Mouse (Mus musculus) embryo, embryonic 10 days (tissue): ENCODE measurements around the gene Eya2.

Experiments
- DNase-seq: peaks from one replicate; pipeline ENCODE4 v3.0.0-alpha.2; 2015; ENCODE audit warnings: low spot score

Gene Eya2

DNA sequence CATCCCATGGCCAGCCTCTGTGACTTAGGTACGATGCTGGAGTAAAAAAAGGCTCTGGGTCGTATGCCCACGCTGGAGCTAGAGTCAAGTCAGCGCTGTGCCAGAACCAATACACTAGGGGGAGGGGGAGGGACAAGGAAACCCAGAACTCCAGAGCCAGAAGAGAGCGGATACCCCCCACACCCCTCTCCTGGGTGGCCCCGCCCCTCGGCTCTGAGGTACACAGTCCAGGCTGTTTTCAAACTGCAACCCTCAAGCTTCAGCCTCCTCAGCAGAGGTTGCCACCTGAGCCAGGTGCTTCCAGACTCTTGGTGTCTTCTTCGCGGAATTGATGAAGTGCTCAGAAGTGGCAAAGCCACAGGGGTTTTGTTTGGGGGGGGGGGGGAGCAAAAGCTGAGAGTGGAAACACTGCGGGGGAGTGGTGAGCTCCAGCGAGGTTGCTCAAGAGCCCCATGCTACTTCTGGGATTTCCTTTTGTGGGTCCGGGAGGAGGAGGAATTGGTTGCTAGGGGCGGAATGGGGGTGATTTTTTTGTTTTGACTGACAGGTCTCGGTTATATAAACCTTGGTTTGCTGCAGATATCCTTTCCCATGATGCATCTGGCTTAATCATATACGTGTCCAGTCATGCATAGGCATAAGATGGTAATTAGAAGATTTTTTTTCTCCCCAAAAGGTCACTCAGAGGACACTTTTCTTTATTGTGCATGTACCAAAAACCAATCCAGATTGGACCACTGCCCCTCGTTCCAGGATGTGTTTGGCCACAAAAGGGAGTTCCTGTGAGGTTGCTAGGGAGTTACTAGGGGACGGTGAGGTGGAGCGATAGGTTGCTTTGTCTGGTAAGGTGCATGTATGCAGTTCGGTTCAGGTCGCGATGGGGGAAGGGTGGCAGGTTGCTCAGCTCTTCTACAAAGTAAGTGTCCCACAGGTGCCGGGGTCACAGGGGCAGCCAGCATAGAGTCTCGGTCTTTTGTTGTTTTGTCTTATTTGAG is 122.6 kb downstream of the Eya2 start:
- no peak for DNase-seq

DNA sequence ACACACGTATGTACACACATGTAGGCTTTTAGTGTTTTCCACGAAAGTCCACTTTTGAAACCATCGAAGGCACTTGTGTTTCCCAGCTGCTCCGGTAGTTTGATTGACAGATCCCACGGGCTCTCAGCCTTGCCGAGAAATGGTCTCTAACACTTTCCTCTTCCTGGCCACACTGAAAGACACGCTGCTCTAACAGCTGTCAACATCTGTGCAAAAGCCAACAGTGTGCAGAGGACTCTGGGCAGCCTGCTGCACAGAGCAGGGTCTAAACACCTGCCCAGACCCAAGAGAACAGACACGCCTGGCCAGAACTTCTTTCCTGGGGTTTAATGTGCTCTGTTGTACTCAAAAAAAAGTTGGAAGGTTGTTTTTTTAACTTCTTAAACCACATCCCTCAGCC is 124.5 kb downstream of the Eya2 start:
- DNase-seq: no peak

DNA sequence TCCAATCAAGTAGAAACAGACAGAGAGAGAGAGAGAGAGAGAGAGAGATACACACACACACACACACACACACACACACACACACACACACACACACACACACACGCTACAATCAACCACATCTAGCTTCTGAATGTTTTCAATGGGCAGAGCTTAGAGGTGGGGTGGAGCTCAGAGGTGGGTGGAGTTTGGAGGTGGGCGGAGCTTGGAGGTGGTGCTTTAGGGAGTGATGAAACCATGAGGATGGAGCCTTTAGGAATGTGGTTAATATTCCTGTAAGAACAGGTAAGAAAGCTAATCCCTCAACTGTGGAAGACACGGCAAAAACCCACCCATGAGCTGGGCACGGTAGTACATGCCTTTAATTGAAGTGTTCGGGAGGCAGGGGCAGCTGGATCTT is 127.1 kb downstream of the Eya2 start:
- DNase-seq: no peak

DNA sequence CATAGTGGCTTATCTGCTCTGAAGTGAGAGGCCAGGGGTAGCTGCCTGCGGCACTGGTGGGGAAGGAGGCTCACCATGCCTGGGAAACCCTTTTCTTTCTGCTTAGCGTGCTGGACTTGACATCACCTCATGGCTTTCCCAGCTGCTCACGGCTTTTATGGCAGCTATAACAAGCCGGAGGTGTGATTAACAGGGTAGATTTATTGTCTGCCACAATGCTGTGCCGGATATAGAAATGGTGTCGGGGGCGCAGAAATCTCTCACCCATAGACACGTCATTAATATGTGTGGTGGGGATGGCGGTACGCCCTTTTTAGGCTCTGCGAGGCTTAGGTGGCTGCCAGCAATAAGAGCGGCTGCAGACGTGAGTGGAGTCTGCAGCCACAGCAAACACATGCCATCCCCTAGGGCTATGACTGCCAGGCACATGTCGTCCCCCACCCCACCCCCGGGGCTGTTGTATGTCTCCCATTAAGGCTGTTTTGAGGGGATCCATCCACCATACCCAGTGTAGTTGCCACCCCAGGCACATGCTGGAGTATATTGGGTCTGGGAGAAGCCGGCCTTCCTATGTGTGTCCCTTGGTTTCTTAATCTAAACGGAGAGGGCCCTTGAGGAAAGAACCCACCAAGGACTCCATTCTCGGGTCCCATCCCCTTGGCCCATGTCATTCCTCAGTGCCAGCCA is 137.9 kb downstream of the Eya2 start:
- no peak for DNase-seq

DNA sequence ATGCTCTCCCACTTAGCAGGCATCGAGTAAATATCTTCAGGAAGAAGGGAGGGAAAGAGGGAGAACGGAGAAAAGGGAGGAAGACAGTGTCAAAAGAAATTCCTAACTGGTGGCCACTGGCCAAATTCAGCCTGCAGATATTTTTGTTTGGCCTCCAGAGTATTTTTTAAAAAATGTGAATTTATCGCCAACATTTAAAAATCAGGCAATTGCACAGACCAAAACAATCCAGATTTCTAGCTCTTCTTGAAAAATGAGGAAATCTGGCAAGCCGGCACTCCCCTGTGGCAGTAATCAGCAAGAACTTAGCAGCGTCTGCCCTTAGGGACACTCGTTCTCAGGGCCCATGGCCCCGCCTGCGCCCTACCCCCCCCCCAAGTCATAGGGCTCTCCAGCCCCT is 138.9 kb downstream of the Eya2 start:
- no peak for DNase-seq

DNA sequence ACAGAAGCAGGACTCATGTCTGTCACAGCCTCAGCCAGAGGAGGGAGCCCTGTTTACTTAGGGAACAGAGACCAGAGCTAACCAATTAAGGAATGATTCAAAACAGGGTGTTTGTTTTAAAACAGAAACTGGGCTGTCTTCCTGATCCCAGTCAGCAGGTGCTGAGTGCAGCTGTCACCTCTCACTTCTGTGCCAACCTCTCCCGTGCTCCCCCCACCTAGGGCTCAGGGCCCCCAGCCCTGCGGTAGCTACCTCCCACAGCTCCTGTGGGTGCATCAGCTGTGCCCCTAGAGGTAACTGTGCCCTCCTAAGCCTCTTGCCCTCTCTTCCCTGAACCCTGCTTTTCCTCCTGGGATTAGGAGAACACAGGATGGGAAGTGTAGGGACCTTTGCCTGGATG is 141.5 kb downstream of the Eya2 start:
- DNase-seq: no peak

DNA sequence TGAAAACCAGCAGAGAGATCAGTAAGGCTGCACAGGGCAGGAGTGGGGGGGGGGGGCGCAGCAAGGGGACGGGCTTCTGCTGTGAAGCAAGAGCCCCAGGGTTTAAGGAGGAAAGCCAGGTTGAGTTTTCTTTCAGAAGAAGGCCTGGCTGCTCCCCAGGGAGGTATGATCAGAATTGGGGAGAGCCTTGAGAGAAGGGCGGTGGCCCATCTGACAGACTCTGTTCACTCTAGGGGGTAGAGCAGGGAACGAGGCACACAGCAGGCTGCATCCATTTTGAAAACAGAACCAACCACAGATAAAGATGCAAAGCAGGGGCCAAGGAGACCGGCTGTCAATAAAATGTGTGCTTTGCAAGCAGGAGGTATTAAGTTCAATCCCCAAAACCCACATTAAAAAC is 145.5 kb downstream of the Eya2 start:
- DNase-seq: no peak

DNA sequence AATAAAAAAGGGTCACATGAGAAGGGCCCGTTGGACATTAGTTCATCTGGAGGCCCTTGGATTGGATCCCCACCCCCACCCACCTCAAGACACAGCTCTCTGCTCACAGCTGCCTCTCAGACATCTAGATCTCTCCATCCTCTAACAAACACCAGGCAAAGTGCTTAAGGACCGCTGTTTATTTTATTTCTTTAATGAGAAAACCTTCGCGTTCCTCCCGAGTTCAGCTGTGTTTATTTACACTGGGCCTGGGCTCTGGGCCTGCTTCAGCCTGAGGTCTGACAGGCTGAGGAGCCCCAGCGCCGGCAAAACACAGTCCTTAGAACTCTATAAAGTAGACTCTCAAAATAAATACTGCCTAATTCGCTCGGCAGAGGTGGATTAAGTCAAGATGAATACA is 146.2 kb downstream of the Eya2 start:
- DNase-seq: peak; percentile 54

DNA sequence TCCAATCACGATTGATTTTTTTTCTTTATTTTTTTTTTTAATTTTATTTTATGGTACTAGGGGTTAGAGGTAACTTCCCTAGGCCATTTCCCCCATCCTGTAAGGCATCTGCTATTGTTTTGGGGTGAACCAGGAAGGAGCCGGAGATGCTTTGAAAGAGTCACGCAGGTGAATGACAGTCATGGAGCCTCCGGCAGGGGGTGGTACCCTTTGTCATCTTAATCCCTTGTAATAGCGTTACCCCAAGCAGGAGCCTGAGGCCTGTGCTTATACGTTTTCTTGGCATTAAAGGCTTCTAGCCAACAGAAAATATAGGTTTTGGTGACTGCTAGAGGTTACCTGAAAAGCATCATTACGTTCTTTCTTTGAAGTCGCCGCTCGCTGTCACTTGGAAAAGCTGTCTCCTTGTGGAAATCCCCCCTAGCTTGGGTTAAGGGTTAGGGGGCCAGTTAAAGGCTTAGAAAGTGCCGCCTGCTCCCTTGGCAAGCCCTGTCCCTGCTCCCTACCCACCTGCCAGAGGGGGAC is 146.8 kb downstream of the Eya2 start:
- DNase-seq: no peak

DNA sequence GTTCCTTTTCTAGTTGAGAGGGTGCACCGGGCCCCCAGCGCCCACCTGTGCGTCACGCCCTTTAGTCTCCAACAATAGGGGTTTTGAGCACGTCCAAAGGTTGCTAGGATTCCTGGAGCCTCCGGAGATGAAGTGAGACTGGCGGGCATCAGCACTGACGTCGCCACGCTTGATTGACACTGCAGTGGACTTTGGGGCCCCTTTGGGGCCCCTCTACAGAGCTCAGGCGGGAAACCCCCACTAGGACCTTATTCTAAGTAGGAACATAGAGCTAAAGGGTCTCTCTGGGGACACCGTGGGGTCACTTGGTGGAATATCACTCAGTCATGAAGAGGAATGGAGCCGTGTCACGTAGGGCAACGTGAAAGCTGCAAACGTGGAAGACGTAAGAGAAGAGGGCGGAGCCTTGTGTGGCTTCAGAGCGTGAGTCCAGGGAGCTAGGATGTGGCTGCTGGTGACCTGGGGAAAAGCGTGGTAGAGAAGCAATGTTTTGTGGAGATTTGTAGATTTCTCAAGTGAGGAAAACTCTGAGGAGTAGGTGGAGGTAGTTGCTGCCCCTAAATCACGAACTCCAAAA is 147.5 kb downstream of the Eya2 start:
- DNase-seq: peak; percentile 38

DNA sequence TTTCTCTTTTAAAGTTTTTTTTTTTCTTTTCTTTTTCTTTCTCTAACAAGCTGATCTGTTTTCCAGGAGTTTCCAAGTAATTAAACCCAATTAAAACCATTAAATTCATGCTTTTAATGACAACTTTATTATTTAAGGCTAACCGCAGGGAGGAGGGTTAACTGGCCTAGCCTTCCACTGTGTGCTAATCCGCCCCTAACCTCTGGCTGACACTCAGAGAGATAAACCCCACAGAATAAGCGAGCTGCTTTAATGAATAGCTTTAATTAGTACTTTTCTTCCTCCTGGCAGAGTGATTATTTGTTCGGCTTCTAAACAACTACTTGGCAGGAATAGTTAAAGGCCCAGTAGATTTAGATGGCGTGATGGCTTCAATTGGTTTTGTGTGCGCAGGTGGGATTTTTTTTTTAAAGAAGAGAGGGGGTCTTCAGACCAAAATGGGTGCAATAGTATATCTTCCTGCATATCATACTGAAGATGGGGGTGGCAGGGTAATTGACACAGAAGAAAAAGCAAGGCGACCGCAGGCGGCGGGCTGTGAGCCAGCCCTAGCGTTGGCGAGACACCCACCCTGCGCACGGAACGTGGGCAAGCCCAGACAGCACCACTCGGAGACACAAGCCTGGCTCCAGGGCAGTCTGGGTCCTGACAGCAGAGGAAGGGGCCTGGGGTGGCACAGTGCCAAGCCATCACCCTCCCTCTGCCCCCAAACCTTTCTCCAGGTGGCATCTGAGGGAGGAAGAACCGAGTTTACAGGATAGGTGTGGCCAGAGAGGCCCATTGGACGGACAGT is 150.7 kb downstream of the Eya2 start:
- no peak for DNase-seq

DNA sequence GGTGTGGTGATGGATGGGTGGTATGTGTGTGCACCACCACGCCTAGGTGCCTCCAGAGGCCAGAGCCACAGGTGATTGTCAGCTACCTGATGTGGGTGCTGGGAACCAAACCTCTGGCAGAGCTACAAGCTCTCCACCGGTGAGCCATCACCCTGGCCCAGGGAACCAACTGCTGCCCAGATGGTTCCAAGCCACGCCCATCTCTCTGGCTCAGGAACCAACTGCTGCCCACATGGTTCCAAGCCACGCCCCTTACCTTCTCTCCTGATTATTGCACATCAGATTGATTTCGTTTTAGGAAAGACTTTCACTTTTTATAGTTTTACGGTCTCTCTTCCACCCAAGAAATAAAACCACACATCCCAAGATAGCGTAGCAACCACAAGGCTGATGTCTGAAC is 153.1 kb downstream of the Eya2 start:
- no peak for DNase-seq

DNA sequence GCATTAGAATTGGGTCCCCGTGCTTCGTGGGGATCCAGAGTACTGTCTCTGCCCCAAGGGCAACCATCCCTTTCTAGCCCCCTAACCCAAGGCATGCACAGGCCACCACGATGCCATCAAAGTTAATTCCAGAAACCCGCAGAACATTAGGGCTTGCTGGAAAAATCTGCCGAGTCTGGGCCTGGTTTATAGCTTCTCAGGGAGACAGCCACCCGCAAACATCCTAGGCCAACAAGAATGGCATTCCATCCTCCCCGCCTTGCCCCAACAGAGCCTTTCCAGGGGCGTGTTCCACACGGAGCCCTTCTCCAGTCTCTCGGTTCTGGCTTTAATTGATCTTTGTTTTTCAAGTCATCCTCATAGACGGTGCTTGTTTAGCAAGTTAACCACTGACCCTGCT is 153.6 kb downstream of the Eya2 start:
- peak; percentile 36 for DNase-seq

DNA sequence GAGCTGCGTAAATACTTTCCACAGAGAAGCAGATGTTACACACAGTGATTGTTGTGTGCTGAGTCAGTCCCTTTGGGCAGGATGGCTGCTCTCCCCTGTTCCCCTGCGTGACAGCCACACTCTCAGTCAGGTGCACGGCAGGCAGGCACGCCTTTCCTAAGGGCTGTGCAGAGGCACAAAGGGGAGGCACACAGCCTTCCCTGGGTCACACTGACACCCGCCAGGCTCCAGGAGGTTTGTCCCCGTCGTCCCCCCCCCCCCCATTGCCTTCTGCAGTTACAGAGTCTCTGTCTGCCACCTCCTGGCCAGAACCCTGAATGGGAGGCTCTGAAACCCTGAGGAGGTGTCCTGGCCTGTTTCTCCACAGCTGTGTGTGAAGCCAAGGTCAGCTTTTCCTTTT is 156.2 kb downstream of the Eya2 start:
- DNase-seq: peak; percentile 47

DNA sequence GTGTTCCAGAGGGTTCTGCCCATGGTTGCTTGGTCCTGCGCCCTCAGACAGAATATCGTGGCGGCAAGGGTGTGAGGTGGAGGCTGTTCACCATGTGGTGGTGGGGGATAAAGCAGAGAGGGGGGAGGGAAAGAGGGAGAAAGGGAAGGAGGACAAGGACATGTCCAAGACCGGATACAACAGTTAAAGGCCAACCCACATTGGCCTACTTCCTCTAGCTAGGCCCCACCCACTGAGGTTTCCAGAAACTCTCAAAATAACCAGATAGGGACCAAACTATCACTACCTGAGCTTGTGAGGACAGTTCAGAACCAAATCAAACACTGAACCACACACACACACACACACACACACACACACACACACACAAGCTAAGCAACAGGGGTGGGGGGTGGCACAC is 157.9 kb downstream of the Eya2 start:
- no peak for DNase-seq

DNA sequence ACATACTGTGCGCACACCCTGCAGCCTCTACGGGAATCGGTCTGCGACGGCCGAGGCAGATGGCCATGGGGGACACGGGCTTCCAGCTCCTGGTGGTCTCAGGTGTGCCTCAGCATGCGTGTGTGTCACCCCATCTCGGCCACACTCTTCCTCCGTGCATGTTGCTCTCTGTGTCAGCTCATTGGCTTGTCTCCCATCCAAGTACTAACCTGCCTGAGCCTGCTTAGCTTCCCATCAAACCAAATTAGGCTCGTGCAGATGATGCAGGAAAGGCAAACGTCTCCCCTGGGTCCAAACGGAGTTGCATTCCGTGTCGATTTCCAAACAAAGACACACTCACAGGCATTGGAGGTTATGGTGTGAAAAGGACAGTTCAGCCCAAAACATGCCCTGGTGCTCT is 163.0 kb downstream of the Eya2 start:
- no peak for DNase-seq

DNA sequence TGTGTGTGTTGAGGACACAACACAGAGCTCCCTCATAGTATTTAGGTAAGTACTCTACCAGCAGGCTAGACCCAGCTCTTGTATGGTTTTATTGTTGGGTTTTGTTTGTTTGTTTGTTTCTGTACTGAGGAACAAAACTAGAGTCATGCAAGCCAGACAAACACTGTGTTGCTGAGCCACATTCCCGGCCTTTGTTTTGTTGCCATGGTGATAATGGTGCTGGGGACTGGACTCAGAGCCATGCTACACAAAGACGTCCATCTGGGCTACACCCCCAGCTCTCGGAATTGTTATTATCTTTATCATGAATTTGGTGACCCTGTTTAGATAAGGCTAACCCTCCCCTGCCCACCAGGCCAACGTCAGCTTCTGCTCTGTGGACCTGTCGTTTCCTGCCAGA is 163.7 kb downstream of the Eya2 start:
- peak; percentile 71 for DNase-seq

DNA sequence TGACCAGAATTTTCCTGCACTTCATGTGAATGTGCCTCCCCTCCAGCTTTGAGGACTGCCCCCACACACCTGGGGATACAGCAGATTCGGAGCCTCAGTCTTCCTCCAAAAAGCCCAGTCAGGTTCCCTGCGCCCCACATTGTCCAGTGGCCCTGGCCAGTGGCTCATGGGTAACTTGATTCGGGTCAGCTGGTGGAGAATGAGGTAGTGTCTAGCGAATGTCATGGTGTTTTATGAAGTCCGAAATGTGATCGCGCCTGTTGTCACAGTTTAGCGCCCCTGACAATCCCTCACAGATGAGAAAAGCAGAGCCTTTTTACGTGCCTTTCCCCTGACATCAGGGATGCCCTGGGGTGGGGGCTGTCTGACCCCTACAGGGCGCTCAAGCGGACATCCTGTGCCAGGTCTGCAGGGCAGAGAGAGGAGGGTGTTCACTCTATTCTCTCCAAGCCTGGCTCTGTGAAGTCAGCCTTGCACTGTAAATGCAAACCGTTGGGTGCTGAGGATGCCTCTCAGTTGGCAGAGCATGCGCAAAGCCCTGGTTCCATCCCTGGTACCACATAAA is 164.7 kb downstream of the Eya2 start:
- peak; percentile 47 for DNase-seq

DNA sequence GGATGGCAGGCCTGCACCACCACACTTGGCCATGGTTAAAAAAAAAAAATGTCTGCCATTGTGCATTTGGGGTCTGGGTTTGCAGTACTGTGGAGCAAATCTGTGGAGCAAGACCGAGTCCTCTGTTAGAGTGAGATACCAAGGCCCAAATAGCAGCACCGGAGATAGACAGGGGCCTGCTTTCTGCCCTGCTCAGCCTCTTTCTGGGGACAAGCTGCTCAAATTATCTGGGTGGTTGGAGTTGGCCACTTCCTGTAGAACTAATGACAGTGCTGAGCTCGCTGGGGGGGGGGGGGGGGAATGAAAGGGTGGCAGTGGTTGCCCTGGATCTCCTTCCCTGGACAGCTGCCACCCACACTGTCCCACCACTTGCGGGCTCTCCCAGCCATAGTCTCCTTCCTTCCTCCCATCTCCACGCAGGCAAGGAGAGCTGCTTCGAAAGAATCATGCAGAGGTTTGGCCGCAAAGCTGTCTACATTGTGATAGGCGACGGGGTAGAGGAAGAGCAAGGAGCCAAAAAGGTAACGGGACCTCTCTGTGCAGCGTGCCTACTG is 174.1 kb downstream of the Eya2 start:
- no peak for DNase-seq

DNA sequence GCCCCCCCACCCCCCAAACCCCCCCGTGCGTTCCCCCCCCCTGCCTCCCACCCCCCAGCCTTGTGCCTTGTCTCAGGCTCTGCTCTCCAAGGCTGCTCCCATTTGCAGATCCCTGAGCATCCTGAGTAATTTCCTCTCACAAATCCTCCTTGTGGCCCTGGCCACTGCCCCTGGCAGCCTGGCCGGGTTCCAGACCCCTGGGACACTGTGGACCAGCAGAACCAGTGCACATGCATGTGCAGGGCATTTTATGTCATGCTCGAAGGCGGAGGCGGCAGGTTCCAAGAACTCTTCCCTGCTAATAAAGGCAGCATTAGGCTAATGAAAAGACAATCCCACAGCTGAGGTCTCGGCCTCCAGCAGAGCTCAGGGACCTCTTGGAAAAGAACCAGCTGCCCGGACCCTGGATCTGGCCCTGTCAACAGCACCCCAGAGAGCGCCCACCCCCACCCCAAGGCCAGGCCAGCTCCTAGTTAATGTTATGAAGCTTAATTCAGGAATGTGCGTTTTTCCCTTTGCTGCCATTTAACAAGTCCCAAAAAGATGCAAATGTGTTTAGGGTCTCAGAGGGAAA is 174.6 kb downstream of the Eya2 start:
- no peak for DNase-seq

DNA sequence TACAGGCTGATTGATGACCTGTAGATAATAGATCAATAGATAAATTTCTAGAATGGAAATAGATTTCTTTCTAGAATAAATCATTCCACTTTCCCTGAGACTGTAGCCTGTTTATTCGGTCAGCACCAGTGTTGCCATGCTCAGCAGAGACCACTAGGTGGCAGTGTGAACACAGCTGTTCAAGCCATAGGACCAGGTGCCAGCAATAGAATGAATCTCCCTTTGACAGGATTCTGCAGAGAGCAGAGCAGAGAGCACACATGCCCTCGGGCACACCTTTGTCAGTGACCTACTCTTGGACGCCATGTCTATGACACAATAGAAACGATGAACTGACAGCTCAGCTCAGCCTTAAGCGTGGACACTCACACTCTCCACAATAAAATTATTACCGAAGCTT is 184.1 kb downstream of the Eya2 start:
- peak; percentile 95 for DNase-seq
